Mouse (Mus musculus): ENCODE measurements around the gene Sfta2. TPM values are rescaled to one million over a fixed set of nuclear protein-coding genes. Genes with fewer than 3 reads are reported as not detected.

The Sfta2 gene
- polyA plus RNA-seq, 1 experiment from 2014 or later, result not detected

DNA sequence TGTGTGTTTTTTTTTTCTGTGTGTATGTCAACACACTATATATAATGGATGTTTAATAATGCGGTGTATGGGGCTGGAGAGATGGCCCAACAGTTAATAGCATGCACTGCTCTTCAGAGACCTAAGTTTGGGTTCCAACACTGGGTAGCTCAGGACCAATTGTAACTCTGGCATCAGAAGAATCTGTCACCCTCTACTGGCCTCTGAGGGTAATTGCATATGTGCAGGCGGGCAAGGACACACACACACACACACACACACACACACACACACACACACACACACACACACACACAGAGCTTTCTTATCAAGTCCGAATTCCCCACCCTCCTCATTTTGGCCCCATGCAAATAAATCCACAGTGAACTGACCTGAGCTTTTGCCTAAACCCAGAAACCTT, 33.9 kb downstream of the Sfta2 start:
- TF ChIP-seq CTCF (IDR thresholded peaks at IDR 0.05), result no peak
- ATAC-seq (no peak), DNase-seq (ENCODE audit: low read depth, low spot score) (no peak)
- in situ Hi-C loops (cut with MboI; ENCODE audit: low pct_unique_long_range_greater_than_20kb), result no loop called here
- no peaks in the 10 kb centered on the region for H3K27me3 ChIP-seq
- ChIA-PET POLR2A (interaction anchor here (0.6 to 2.2 kb wide), 3 partner anchors 18 to 103 kb away, joined by 3 to 6 read pairs (median 4); partner anchors contain the start of gene Vars2), CTCF (interaction anchor here (0.7 to 4.0 kb wide), 22 partner anchors 10 to 102 kb away, joined by 3 to 39 read pairs (median 5); partner anchors contain the start of genes Ddr1 and Sfta2)

DNA sequence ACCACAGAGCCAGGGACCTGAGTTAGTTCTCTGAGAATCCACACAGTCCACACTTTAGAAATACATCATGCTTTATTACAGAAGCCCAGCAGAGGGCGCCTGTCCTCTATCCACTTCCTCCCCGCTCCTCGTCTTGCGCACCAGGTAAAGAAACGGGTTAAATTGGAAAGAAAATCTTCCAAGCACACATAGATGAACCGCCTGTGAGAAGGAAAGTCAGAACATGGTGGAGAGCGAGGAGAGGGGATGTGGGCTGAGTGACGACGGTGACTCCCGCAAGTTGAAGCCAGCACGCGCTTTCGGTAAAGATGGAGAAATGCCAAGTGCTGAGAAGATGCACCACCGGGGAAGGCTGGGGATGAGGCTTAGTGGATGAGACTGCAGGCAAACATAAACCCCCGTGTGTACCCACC, 34.4 kb downstream of the Sfta2 start:
- ATAC-seq, result no peak
- DNase-seq (ENCODE audit: low read depth, low spot score), result no peak
- ChIA-PET CTCF (interaction anchor here (0.6 to 4.0 kb wide), 19 partner anchors 11 to 101 kb away, joined by 3 to 39 read pairs (median 4); partner anchors contain the start of gene Sfta2), POLR2A (interaction anchor here (0.6 to 2.2 kb wide), 4 partner anchors 18 to 102 kb away, joined by 3 to 6 read pairs (median 4); partner anchors contain the start of gene Vars2)
- peak; percentile 93 for TF ChIP-seq CTCF (IDR thresholded peaks at IDR 0.05)
- in situ Hi-C loops (cut with MboI; ENCODE audit: low pct_unique_long_range_greater_than_20kb), result no loop called here
- no peaks in the 10 kb centered on the region for H3K27me3 ChIP-seq

DNA sequence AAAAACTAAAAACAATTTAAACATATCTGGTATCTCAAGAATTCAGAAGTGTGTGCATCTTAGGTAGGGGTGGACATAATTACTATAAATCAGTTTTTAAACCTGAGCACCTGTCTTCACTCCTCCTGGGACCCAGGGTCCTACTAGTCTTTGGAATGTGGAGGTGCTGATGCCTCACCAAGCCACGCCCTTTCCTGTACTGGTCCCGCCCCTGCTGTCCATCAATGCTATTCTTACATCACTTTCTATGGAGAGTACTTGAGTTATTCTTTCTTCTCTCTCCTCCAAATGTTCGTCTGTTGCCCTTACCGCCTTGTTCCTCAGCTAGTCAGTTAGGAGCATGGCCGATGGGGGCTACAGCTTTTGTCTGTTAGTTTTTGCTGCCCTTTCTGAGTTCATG, 35.0 kb downstream of the Sfta2 start:
- in situ Hi-C loops (cut with MboI; ENCODE audit: low pct_unique_long_range_greater_than_20kb), result no loop called here
- DNase-seq (ENCODE audit: low read depth, low spot score) (no peak), ATAC-seq (no peak)
- ChIA-PET CTCF (interaction anchor here (0.6 to 3.2 kb wide), 7 partner anchors 14 to 101 kb away, joined by 3 to 30 read pairs (median 13); no protein-coding TSS in a partner anchor), POLR2A (interaction anchor here (0.9 kb wide), 1 partner anchor 29 kb away, joined by 3 read pairs; no protein-coding TSS in a partner anchor)
- no peak for TF ChIP-seq CTCF (IDR thresholded peaks at IDR 0.05)
- H3K27me3 ChIP-seq, result no peaks in the 10 kb centered on the region

DNA sequence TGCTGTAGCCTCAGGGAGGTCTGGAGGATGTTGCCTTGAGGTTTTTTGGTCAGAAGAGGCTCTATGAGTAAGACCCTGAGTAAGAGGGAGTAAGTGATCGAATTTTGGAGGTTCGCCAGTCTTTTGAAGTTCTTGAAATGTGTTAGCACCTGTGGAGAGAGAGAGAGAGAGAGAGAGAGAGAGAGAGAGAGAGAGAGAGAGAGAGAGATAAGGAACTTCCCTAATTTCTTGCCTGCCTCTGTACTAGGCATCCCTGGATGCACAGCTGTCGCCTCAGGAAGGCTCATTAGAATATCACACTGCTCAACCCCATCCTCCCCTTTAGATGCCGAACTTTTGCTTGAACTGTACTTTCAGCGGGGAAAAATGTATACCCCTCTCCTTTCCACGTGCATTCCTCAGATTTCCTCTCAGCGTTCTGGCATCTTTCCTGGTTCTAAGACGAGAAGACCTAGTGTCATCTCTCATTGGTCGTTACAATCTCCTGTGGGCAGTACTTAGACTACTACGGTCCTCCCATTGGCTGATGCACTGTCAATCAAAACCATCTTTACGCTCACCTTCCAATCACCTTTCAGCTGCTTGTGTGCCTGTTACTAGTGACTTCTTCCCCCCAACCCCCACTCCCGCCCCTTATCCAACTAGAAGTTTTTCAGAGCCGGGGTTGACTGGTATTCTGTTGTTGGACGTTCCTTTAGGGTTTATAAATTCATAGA, 37.3 kb downstream of the Sfta2 start:
- ChIA-PET CTCF (interaction anchor here (1.0 to 1.1 kb wide), 2 partner anchors 27 to 99 kb away, joined by 3 to 4 read pairs; no protein-coding TSS in a partner anchor), POLR2A (no interaction called here)
- H3K27me3 ChIP-seq, result no peaks in the 10 kb centered on the region
- ATAC-seq (no peak), DNase-seq (ENCODE audit: low read depth, low spot score) (no peak)
- no peak for TF ChIP-seq CTCF (IDR thresholded peaks at IDR 0.05)
- in situ Hi-C loops (cut with MboI; ENCODE audit: low pct_unique_long_range_greater_than_20kb), result no loop called here

GRCm38 (mm10) chr17:35639352-35639751, 38.0 kb downstream of the Sfta2 start:
- no peak for TF ChIP-seq CTCF (IDR thresholded peaks at IDR 0.05)
- in situ Hi-C loops (cut with MboI; ENCODE audit: low pct_unique_long_range_greater_than_20kb), result no loop called here
- DNase-seq (ENCODE audit: low read depth, low spot score) (no peak), ATAC-seq (no peak)
- POLR2A ChIA-PET, result no interaction called here
- CTCF ChIA-PET, result interaction anchor here (1.4 kb wide), 1 partner anchor 10 kb away, joined by 3 read pairs; no protein-coding TSS in a partner anchor
- no peaks in the 10 kb centered on the region for H3K27me3 ChIP-seq

DNA sequence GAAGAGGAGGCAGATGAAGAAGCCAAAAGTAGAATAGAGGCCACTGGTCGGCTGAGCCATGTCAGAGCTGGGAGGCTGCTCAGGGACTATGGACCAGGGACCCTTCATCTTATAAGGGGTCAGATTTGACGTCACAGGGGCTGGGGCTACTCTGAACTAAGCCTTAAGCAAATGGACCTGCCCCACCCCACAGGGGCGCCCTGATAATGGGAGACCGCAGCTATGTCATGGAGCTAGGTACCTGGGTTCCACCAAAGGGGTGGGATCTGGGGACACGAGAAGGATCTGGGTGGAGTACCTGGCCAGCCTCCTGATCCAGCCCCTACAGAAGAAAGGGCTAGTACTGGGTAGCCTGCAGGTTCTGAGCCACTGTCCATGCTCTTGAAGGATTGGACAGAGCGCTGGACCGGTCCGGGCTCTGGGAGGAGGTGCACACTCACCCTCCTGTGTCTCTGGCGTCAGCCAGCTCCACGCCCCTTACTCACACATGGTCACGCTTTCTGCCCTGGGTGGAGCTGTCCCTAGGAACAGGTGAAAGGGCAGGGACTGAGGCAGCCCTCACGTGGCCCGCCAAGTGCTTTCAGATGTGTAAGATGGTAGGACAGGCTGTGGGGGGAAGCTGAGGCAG, 42.4 kb downstream of the Sfta2 start, which contains the start of gene Mucl3:
TSS of gene Mucl3 (minus strand) at position 87 of the 628 bp plus-strand sequence.
- in situ Hi-C loops (cut with MboI; ENCODE audit: low pct_unique_long_range_greater_than_20kb), result no loop called here
- no peak for TF ChIP-seq CTCF (IDR thresholded peaks at IDR 0.05)
- DNase-seq (ENCODE audit: low read depth, low spot score) (no peak), ATAC-seq (no peak)
- ChIA-PET POLR2A (no interaction called here), CTCF (interaction anchor here (1.3 to 2.0 kb wide), 2 partner anchors 9 to 11 kb away, joined by 6 read pairs; no protein-coding TSS in a partner anchor)
- H3K27me3 ChIP-seq, result no peaks in the 10 kb centered on the region

DNA sequence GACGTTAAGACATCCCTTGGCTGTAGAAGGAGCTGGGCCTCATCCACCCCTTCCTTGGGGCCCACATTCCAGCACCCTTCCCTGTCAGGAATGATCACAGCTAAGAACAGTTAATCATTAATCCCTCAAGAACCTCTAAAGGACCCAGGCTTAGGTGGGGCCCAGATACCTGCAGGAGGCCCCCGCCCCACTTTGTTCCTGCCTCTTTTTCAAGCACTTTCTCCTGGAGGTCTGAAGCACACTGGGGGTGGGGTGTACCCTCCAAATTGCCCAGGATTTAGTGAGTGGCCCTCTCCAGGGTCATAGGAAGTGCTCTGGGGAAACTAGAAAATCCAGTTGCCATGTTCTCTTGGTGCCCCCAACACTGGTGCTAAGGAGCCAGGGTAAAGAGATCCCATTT, 48.1 kb downstream of the Sfta2 start:
- CTCF ChIA-PET, result interaction anchor here (1.0 to 2.8 kb wide), 5 partner anchors 10 to 65 kb away, joined by 3 to 11 read pairs (median 4); no protein-coding TSS in a partner anchor
- POLR2A ChIA-PET, result interaction anchor here (0.9 kb wide), 1 partner anchor 11 kb away, joined by 4 read pairs; no protein-coding TSS in a partner anchor
- ATAC-seq, result peak; percentile 6
- H3K27me3 ChIP-seq, result no peaks in the 10 kb centered on the region
- no peak for DNase-seq (ENCODE audit: low read depth, low spot score)
- in situ Hi-C loops (cut with MboI; ENCODE audit: low pct_unique_long_range_greater_than_20kb), result no loop called here
- no peak for TF ChIP-seq CTCF (IDR thresholded peaks at IDR 0.05)

DNA sequence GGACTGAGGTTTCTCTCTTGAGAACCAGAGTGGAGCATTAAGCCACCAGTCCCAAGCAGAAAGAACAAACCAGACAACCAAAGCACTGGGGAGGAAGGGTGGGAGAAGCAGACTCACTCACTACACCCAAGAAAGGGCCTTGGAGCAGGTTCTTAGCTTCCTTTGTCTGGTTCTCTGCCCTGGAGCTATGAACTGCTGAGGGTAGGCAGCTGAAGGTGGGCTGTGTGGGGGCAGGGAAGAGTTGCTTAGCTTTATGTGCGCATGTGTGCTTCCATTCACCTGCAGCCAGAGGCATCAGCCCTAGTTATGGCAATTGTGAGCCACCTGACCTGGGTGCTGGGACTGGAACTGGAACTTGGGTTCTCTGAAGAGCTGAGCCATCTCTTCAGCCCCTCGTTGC, 51.7 kb downstream of the Sfta2 start:
- CTCF ChIA-PET, result interaction anchor here (0.9 to 3.2 kb wide), 5 partner anchors 9 to 69 kb away, joined by 3 to 19 read pairs (median 5); partner anchors contain the start of gene Mucl3
- in situ Hi-C loops (cut with MboI; ENCODE audit: low pct_unique_long_range_greater_than_20kb), result no loop called here
- no peaks in the 10 kb centered on the region for H3K27me3 ChIP-seq
- TF ChIP-seq CTCF (IDR thresholded peaks at IDR 0.05), result no peak
- DNase-seq (ENCODE audit: low read depth, low spot score) (no peak), ATAC-seq (no peak)
- POLR2A ChIA-PET, result interaction anchor here (1.1 kb wide), 1 partner anchor 15 kb away, joined by 3 read pairs; the partner anchor contains the start of gene Vars2

GRCm38 (mm10) chr17:35665957-35666515, 64.7 kb downstream of the Sfta2 start:
- ChIA-PET POLR2A (interaction anchor here (0.7 to 0.9 kb wide), 3 partner anchors 11 to 35 kb away, joined by 3 to 5 read pairs (median 3); no protein-coding TSS in a partner anchor), CTCF (interaction anchor here (0.8 to 3.9 kb wide), 16 partner anchors 13 to 88 kb away, joined by 3 to 30 read pairs (median 4); no protein-coding TSS in a partner anchor)
- no peaks in the 10 kb centered on the region for H3K27me3 ChIP-seq
- TF ChIP-seq CTCF (IDR thresholded peaks at IDR 0.05), result no peak
- ATAC-seq (peak; percentile 62), DNase-seq (ENCODE audit: low read depth, low spot score) (peak; percentile 28)
- in situ Hi-C loops (cut with MboI; ENCODE audit: low pct_unique_long_range_greater_than_20kb), result loop anchor here (5.0 kb wide), 1 partner anchor 84 kb away; no protein-coding TSS in a partner anchor

DNA sequence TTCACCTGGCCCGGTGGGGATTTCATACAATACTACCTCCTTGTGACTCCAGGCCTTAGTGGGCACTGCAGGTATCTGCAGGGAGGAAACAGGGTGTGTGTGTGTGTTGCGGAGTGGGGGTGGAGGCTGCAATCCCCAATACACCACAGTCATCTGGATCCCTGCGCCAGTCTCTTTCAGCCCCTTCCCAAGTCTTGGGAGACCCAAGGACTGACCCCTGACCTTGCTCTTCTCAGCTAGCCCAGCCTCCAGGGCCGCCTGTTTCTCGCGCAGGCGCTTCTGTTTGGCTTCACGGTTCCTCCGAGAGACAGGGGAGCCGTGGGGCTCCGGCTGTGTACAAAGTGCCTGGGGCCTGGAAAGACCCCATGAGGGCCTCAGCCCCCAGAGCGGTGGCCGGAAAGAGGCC, 65.5 kb downstream of the Sfta2 start:
- DNase-seq (ENCODE audit: low read depth, low spot score) (no peak), ATAC-seq (no peak)
- TF ChIP-seq CTCF (IDR thresholded peaks at IDR 0.05), result no peak
- ChIA-PET POLR2A (interaction anchor here (1.1 to 1.8 kb wide), 3 partner anchors 19 to 32 kb away, joined by 3 to 7 read pairs (median 6); no protein-coding TSS in a partner anchor), CTCF (interaction anchor here (0.9 to 1.2 kb wide), 2 partner anchors 83 to 89 kb away, joined by 3 read pairs; no protein-coding TSS in a partner anchor)
- in situ Hi-C loops (cut with MboI; ENCODE audit: low pct_unique_long_range_greater_than_20kb), result loop anchor here (5.0 kb wide), 1 partner anchor 85 kb away; no protein-coding TSS in a partner anchor
- no peaks in the 10 kb centered on the region for H3K27me3 ChIP-seq

Measured in Patski (cell line).